Mouse (Mus musculus): ENCODE results near the gene Pla2g12b.

DNA sequence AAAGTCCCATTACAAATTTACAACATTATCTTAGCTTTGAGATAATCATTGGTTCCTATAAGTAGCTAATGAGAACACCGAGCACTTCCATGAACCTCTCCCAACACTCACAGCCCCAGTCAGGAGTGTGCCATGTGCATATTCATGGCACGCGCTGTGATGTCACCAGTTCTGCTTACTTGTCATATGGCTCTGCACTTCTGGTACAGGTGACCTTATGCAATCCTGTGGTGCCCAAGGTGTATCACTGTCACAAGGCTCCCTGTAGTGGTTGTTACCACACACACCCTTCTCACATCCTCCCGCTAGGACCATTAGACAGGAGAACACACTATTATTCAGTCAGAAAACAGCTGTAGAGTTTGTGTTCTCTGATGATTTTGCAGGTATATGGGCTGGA is 36.7 kb upstream of the Pla2g12b start:
- no peak for TF ChIP-seq POLR2A (IDR thresholded peaks at IDR 0.05; ENCODE audit: control insufficient read depth in 1 of 2, insufficient read depth in 1 of 2, low read depth in 1 of 2, low read length in 2 of 2, poor library complexity in 1 of 2)
- TF ChIP-seq TCF12 (IDR thresholded peaks at IDR 0.05; ENCODE audit: low read depth, low read length), result no peak
- no peak for TF ChIP-seq SIN3A (IDR thresholded peaks at IDR 0.05; ENCODE audit: low read length)
- TF ChIP-seq ZKSCAN1 (IDR thresholded peaks at IDR 0.05; ENCODE audit: low read depth, low read length), result no peak
- TF ChIP-seq CTCF (IDR thresholded peaks at IDR 0.05 in 2 of 3, conservative IDR thresholded peaks at IDR 0.05 in 1 of 3; ENCODE audit: control insufficient read depth in 1 of 3, insufficient read depth in 1 of 3, low read depth in 2 of 3, low read length in 3 of 3, poor library complexity in 1 of 3, severe bottlenecking in 1 of 3), result no peak
- no peak for TF ChIP-seq TAL1 (IDR thresholded peaks at IDR 0.05; ENCODE audit: low read length)
